Mouse (Mus musculus) heart, embryonic 13.5 days (tissue): ENCODE measurements at regions not wholly inside any gene's neighbourhood (a gene's known extent, or its start where the extent isn't known, plus 50 kb on each side); places are given as distances from the start of the nearest gene placed in this dataset.

ENCODE experiments used
- ATAC-seq: fragments of 200-750 bp; cut with Nextera tagmentation; 2 replicates; pipeline ENCODE4 v1.8.0; 2017; ENCODE audit warnings: moderate TSS enrichment; ENCODE audit not compliant: insufficient number of reproducible peaks, low FRiP score, low TSS enrichment; ENCODE audit errors: extremely low read depth
- H3K27ac ChIP-seq: fragments of 300-500 bp; sonication (generic); replicated peaks from 2 replicates; pipeline ENCODE4 v1.5.1; 2015; ENCODE audit warnings: moderate library complexity, mild to moderate bottlenecking, inconsistent platforms
- H3K27me3 ChIP-seq: fragments of 300-500 bp; sonication (generic); replicated peaks from 2 replicates; pipeline ENCODE4 v1.6.1; 2015; ENCODE audit warnings: mild to moderate bottlenecking, inconsistent platforms
- H3K36me3 ChIP-seq: fragments of 300-500 bp; sonication (generic); 2 replicates; pipeline ENCODE4 v1.6.1; 2015; ENCODE audit warnings: mild to moderate bottlenecking, inconsistent platforms
- H3K4me1 ChIP-seq: fragments of 300-500 bp; sonication (generic); 2 replicates; pipeline ENCODE4 v1.6.1; 2015; ENCODE audit warnings: inconsistent platforms
- H3K4me2 ChIP-seq: fragments of 300-500 bp; sonication (generic); 2 replicates; pipeline ENCODE4 v1.6.1; 2015; ENCODE audit warnings: inconsistent platforms, mild to moderate bottlenecking, moderate library complexity
- H3K4me3 ChIP-seq: fragments of 300-500 bp; sonication (generic); 2 replicates; pipeline ENCODE4 v1.5.1; 2015; ENCODE audit warnings: moderate library complexity, mild to moderate bottlenecking, inconsistent platforms
- H3K9ac ChIP-seq: fragments of 300-500 bp; sonication (generic); 2 replicates; pipeline ENCODE4 v1.6.1; 2015; ENCODE audit warnings: inconsistent platforms, mild to moderate bottlenecking, moderate library complexity
- H3K9me3 ChIP-seq: fragments of 300-500 bp; sonication (generic); 2 replicates; pipeline ENCODE4 v1.6.1; 2016; ENCODE audit warnings: inconsistent platforms
- WGBS: fragments of 180-500 bp; shearing (Covaris S2); methylation state at CpG from one replicate; pipeline ENCODE4 v1.1.7; 2015; ENCODE audit warnings: mixed read lengths; 5-methylcytosine and 5-hydroxymethylcytosine counted together

GRCm38 (mm10) chr8:109247875-109248274 is 246.0 kb upstream of the Pmfbp1 start:
- no peak overlapping the region for H3K27ac ChIP-seq
- 82% methylated on average over 6 of the region's 6 CpGs for WGBS

GRCm38 (mm10) chr8:109248356-109248755 is 245.5 kb upstream of the Pmfbp1 start:
- Histone ChIP-seq H3K4me3 (no peak overlapping the region), H3K36me3 (no peaks in the 10 kb centered on the region), H3K27me3 (no peaks in the 10 kb centered on the region), H3K9ac (no peak overlapping the region), H3K4me2 (no peak overlapping the region), H3K27ac (no peak overlapping the region), H3K9me3 (no peaks in the 10 kb centered on the region), H3K4me1 (no peaks in the 10 kb centered on the region)
- no peak for ATAC-seq
- WGBS, result 80% methylated on average over 6 of the region's 6 CpGs

More at GRCm38 (mm10) chr8:109247875-109248274, 246.0 kb upstream of the Pmfbp1 start:
- no peak overlapping the region for H3K4me3 ChIP-seq
- H3K4me1 ChIP-seq, result no peaks in the 10 kb centered on the region
- H3K27me3 ChIP-seq, result no peaks in the 10 kb centered on the region
- no peaks in the 10 kb centered on the region for H3K36me3 ChIP-seq
- H3K9ac ChIP-seq, result no peak overlapping the region
- H3K9me3 ChIP-seq, result no peaks in the 10 kb centered on the region
- ATAC-seq, result no peak
- no peak overlapping the region for H3K4me2 ChIP-seq

- no peak overlapping the region for H3K4me2 ChIP-seq
- no peaks in the 10 kb centered on the region for H3K36me3 ChIP-seq
- WGBS, result 86% methylated on average over 12 of the region's 12 CpGs
- no peaks in the 10 kb centered on the region for H3K9me3 ChIP-seq
- H3K9ac ChIP-seq, result no peak overlapping the region
- no peaks in the 10 kb centered on the region for H3K27me3 ChIP-seq
- H3K4me1 ChIP-seq, result no peaks in the 10 kb centered on the region
- H3K27ac ChIP-seq, result no peak overlapping the region
- no peak overlapping the region for H3K4me3 ChIP-seq
- ATAC-seq, result no peak
These were observed 244.6 kb upstream of the Pmfbp1 start for GRCm38 (mm10) chr8:109249256-109249655.

- WGBS, result 77% methylated on average over 9 of the region's 9 CpGs
- H3K27me3 ChIP-seq, result no peaks in the 10 kb centered on the region
- no peak overlapping the region for H3K27ac ChIP-seq
- no peak for ATAC-seq
- no peaks in the 10 kb centered on the region for H3K4me1 ChIP-seq
- no peak overlapping the region for H3K4me3 ChIP-seq
- no peak overlapping the region for H3K9ac ChIP-seq
- H3K9me3 ChIP-seq, result no peaks in the 10 kb centered on the region
- no peaks in the 10 kb centered on the region for H3K36me3 ChIP-seq
- no peak overlapping the region for H3K4me2 ChIP-seq
These were observed 244.1 kb upstream of the Pmfbp1 start for GRCm38 (mm10) chr8:109249691-109250090.

GRCm38 (mm10) chr8:109250551-109250950 is 243.3 kb upstream of the Pmfbp1 start:
- H3K9ac ChIP-seq, result no peak overlapping the region
- no peaks in the 10 kb centered on the region for H3K27me3 ChIP-seq
- WGBS, result 76% methylated on average over 8 of the region's 8 CpGs
- H3K4me2 ChIP-seq, result no peak overlapping the region
- no peak overlapping the region for H3K27ac ChIP-seq
- H3K4me3 ChIP-seq, result no peak overlapping the region
- peaks cover 5% of the 10 kb centered on the region; the same call in 1 of the 2 replicates for H3K9me3 ChIP-seq
- H3K36me3 ChIP-seq, result no peaks in the 10 kb centered on the region
- H3K4me1 ChIP-seq, result no peaks in the 10 kb centered on the region
- ATAC-seq, result no peak

GRCm38 (mm10) chr8:109251360-109251798 is 242.4 kb upstream of the Pmfbp1 start:
- peak overlapping the region; percentile 9 for H3K4me2 ChIP-seq
- H3K27ac ChIP-seq, result no peak overlapping the region

GRCm38 (mm10) chr8:109252404-109252803 is 241.4 kb upstream of the Pmfbp1 start:
- WGBS, result 61% methylated on average over 4 of the region's 4 CpGs
- Histone ChIP-seq H3K4me1 (no peaks in the 10 kb centered on the region), H3K27ac (no peak overlapping the region), H3K36me3 (no peaks in the 10 kb centered on the region), H3K4me3 (no peak overlapping the region), H3K4me2 (no peak overlapping the region), H3K27me3 (no peaks in the 10 kb centered on the region), H3K9me3 (peaks cover 5% of the 10 kb centered on the region; the same call in 1 of the 2 replicates), H3K9ac (no peak overlapping the region)
- no peak for ATAC-seq

More at GRCm38 (mm10) chr8:109251360-109251798, 242.4 kb upstream of the Pmfbp1 start:
- H3K4me1 ChIP-seq, result no peaks in the 10 kb centered on the region
- H3K36me3 ChIP-seq, result no peaks in the 10 kb centered on the region
- 74% methylated on average over 24 of the region's 24 CpGs for WGBS
- H3K4me3 ChIP-seq, result 0 out of 2 replicates have a peak overlapping the region, but pooled peaks have one; percentile 0
- ATAC-seq, result no peak
- H3K9ac ChIP-seq, result no peak overlapping the region
- H3K27me3 ChIP-seq, result no peaks in the 10 kb centered on the region
- peaks cover 5% of the 10 kb centered on the region; the same call in 1 of the 2 replicates for H3K9me3 ChIP-seq

- no peak overlapping the region for H3K27ac ChIP-seq
- WGBS, result 15% methylated on average over 5 of the region's 5 CpGs
These were observed 214.7 kb upstream of the Pmfbp1 start for GRCm38 (mm10) chr8:109279129-109279528.

GRCm38 (mm10) chr8:109280540-109280939 is 213.3 kb upstream of the Pmfbp1 start:
- H3K27me3 ChIP-seq, result no peaks in the 10 kb centered on the region
- WGBS, result 81% methylated on average over 2 of the region's 2 CpGs
- H3K9me3 ChIP-seq, result no peaks in the 10 kb centered on the region
- no peak overlapping the region for H3K4me2 ChIP-seq
- H3K27ac ChIP-seq, result no peak overlapping the region
- ATAC-seq, result no peak
- H3K9ac ChIP-seq, result no peak overlapping the region
- no peaks in the 10 kb centered on the region for H3K4me1 ChIP-seq
- no peaks in the 10 kb centered on the region for H3K36me3 ChIP-seq
- no peak overlapping the region for H3K4me3 ChIP-seq

More at GRCm38 (mm10) chr8:109279129-109279528, 214.7 kb upstream of the Pmfbp1 start:
- Histone ChIP-seq H3K27me3 (no peaks in the 10 kb centered on the region), H3K36me3 (no peaks in the 10 kb centered on the region), H3K9ac (no peak overlapping the region), H3K4me3 (no peak overlapping the region), H3K9me3 (no peaks in the 10 kb centered on the region), H3K4me2 (no peak overlapping the region), H3K4me1 (no peaks in the 10 kb centered on the region)
- ATAC-seq, result no peak

- Histone ChIP-seq H3K27me3 (no peaks in the 10 kb centered on the region), H3K4me2 (peak overlapping the region; percentile 44), H3K36me3 (no peaks in the 10 kb centered on the region), H3K9ac (no peak overlapping the region), H3K4me1 (no peaks in the 10 kb centered on the region), H3K9me3 (no peaks in the 10 kb centered on the region), H3K27ac (no peak overlapping the region), H3K4me3 (peak overlapping the region; percentile 14; the same call in 1 of the 2 replicates)
- ATAC-seq, result no peak
- WGBS, result 39% methylated on average over 10 of the region's 10 CpGs
These were observed 212.2 kb upstream of the Pmfbp1 start for GRCm38 (mm10) chr8:109281598-109281997.

- no peak overlapping the region for H3K4me3 ChIP-seq
- H3K9ac ChIP-seq, result no peak overlapping the region
- H3K9me3 ChIP-seq, result no peaks in the 10 kb centered on the region
- no peaks in the 10 kb centered on the region for H3K27me3 ChIP-seq
- ATAC-seq, result no peak
- no peaks in the 10 kb centered on the region for H3K36me3 ChIP-seq
- H3K4me2 ChIP-seq, result no peak overlapping the region
- no peak overlapping the region for H3K27ac ChIP-seq
- WGBS, result 78% methylated on average over 17 of the region's 17 CpGs
- peaks cover 3% of the 10 kb centered on the region; the same call in 1 of the 2 replicates for H3K4me1 ChIP-seq
These were observed 183.0 kb upstream of the Pmfbp1 start for GRCm38 (mm10) chr8:109310670-109311386.
